Mouse (Mus musculus): ENCODE results near the gene Fmnl2. TPM values are rescaled to one million over a fixed set of nuclear protein-coding genes. Genes with fewer than 3 reads are reported as not detected.
A peak's percentile ranks its signal among the peaks of the same experiment; 100 is the strongest.

Fmnl2 gene
- polyA plus RNA-seq, 1 experiment from 2014 or later, result 11.7 TPM

DNA sequence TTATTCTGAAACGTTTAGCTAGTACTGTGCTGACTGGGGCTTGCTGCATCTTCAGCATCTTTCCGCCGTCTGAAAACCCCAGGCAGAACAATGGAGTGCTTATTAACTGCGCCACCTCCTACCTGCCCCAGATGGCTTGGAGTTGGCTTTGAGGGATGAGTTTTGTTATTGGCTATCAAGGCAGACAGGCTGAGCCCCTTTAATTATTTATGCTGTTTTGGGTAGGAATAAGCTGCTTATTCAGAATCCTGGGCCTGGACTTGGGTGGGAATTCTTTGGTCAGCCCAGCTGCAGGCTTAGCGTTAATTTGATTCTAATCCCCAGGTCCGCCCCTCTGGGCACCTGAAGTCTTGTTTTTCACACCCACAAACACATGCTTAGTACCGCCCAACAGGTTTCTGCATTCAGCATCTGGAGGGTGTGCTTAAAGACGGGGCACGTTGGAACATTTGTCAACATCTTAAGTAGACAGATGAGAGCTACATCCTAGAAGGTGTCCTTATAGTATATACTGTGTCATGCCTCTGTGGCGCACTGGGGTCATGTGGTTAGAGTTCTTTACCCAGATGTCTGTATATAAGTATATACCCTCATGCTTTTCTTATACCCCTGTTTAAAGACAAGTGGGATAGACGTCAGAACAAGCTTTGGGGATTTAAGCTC, 89.0 kb downstream of the Fmnl2 start:
- Histone ChIP-seq H3K9ac (replicated peaks) (no peak overlapping the region), H3K9me3 (no peaks in the 10 kb centered on the region), H3K4me1 (peaks cover 28% of the 10 kb centered on the region), H3K4me3 (no peak overlapping the region), H3K27ac (replicated peaks) (peak overlapping the region; percentile 80), H3K27me3 (no peaks in the 10 kb centered on the region), H3K36me3 (no peaks in the 10 kb centered on the region), H3K4me2 (replicated peaks) (0 out of 2 replicates have a peak overlapping the region, but pooled peaks have one; percentile 7)
- WGBS, result 19% methylated on average over 11 of the region's 11 CpGs
- ATAC-seq (ENCODE audit: low FRiP score, low read depth), result peak; percentile 79

GRCm38 (mm10) chr2:52948406-52948805, 90.7 kb downstream of the Fmnl2 start:
- Histone ChIP-seq H3K4me2 (replicated peaks) (no peak overlapping the region), H3K9me3 (no peaks in the 10 kb centered on the region), H3K36me3 (no peaks in the 10 kb centered on the region), H3K4me1 (peaks cover 28% of the 10 kb centered on the region), H3K4me3 (no peak overlapping the region), H3K27me3 (no peaks in the 10 kb centered on the region), H3K9ac (replicated peaks) (no peak overlapping the region), H3K27ac (replicated peaks) (no peak overlapping the region)
- ATAC-seq (ENCODE audit: low FRiP score, low read depth), result no peak
- 100% methylated on average over 3 of the region's 3 CpGs for WGBS

- no peak overlapping the region for H3K4me3 ChIP-seq
- no peaks in the 10 kb centered on the region for H3K27me3 ChIP-seq
- whole genome bisulfite sequencing, result 98% methylated on average over 4 of the region's 4 CpGs
- H3K27ac ChIP-seq (replicated peaks), result no peak overlapping the region
- ATAC-seq (ENCODE audit: low FRiP score, low read depth), result no peak
- peaks cover 24% of the 10 kb centered on the region for H3K4me1 ChIP-seq
- H3K9ac ChIP-seq (replicated peaks), result no peak overlapping the region
- H3K9me3 ChIP-seq, result no peaks in the 10 kb centered on the region
- no peaks in the 10 kb centered on the region for H3K36me3 ChIP-seq
- no peak overlapping the region for H3K4me2 ChIP-seq (replicated peaks)
Measured at GRCm38 (mm10) chr2:52949556-52949955, 91.9 kb downstream of the Fmnl2 start.

DNA sequence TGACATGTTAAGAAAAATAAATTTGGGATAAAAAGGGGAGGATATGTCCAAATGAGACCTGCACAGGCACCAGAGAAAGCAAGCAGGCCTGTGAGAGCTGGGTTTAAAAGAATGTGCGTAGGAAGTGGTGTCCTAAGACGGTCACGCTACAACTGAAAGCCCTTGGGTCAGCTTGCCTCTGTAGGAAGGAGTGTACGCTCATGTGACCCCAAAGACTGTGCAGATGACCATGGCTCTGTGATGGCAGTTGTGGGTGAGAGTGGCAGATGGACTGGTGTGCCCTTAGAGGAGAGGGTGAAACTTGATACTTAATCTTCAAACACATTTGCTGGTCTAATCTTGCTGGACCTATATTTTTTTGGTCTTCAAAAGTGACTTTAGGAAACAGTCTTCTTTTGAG, 92.6 kb downstream of the Fmnl2 start:
- H3K27me3 ChIP-seq, result no peaks in the 10 kb centered on the region
- no peak overlapping the region for H3K27ac ChIP-seq (replicated peaks)
- no peaks in the 10 kb centered on the region for H3K36me3 ChIP-seq
- H3K9ac ChIP-seq (replicated peaks), result no peak overlapping the region
- H3K4me3 ChIP-seq, result no peak overlapping the region
- WGBS, result 79% methylated on average over 4 of the region's 4 CpGs
- ATAC-seq (ENCODE audit: low FRiP score, low read depth), result no peak
- H3K4me2 ChIP-seq (replicated peaks), result no peak overlapping the region
- H3K4me1 ChIP-seq, result peaks cover 21% of the 10 kb centered on the region
- no peaks in the 10 kb centered on the region for H3K9me3 ChIP-seq

DNA sequence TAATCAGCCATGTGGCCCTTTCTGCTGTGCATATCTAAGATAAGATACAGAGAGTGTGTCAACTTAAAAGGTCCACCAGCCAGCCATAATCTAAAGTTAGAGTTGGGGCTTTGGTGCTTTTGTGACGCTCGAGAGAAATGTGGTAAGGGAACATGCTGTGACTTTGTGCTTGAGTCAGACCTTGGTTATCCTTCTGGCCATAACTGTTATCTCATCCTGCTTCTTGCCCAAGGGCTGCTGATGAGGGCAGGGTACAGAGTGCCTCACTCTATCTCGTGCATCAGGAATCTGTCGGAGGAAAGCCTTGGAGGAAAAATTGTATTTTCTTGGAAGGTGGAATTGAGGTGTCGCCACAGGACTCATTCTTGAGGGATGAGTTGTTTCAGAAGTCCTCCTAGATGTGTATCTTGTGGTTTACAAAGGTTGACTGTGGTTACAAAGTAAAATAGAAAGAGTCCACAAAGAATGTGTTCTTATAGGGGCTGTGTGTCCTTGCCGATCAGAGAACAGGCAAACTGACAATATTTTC, 94.6 kb downstream of the Fmnl2 start:
- Histone ChIP-seq H3K4me1 (peaks cover under 1% of the 10 kb centered on the region), H3K9me3 (no peaks in the 10 kb centered on the region), H3K4me2 (replicated peaks) (no peak overlapping the region), H3K4me3 (no peak overlapping the region), H3K27ac (replicated peaks) (no peak overlapping the region), H3K9ac (replicated peaks) (no peak overlapping the region), H3K36me3 (no peaks in the 10 kb centered on the region), H3K27me3 (no peaks in the 10 kb centered on the region)
- ATAC-seq (ENCODE audit: low FRiP score, low read depth), result no peak
- whole genome bisulfite sequencing, result 86% methylated on average over 6 of the region's 6 CpGs

GRCm38 (mm10) chr2:52955090-52955489, 97.4 kb downstream of the Fmnl2 start:
- no peak for ATAC-seq (ENCODE audit: low FRiP score, low read depth)
- 85% methylated on average over 8 of the region's 8 CpGs for WGBS
- H3K27ac ChIP-seq (replicated peaks), result no peak overlapping the region

DNA sequence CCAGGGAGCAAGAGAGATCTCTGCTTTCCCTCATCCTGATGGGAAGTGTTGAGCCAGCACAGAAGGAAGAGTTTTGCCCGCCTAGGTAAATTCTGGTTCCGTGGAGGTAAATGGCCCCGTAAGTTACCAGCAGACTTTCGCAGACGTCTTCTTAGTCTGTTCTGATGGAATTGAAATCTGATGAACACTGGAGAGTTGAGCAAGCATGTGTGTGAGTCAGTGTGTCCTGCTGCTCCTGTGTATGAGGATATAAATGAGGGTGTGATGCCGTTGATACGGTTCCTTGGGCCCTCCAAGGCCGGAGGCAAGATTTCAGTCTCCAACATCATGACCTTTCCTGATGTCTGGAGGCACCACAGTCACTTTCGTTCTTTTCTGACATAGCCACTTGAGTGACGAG, 98.2 kb downstream of the Fmnl2 start:
- Histone ChIP-seq H3K27me3 (no peaks in the 10 kb centered on the region), H3K4me2 (replicated peaks) (no peak overlapping the region), H3K9me3 (no peaks in the 10 kb centered on the region), H3K4me1 (peaks cover 34% of the 10 kb centered on the region), H3K9ac (replicated peaks) (no peak overlapping the region), H3K4me3 (no peak overlapping the region), H3K36me3 (no peaks in the 10 kb centered on the region), H3K27ac (replicated peaks) (no peak overlapping the region)
- ATAC-seq (ENCODE audit: low FRiP score, low read depth), result no peak
- WGBS, result 94% methylated on average over 10 of the region's 10 CpGs

More at GRCm38 (mm10) chr2:52955090-52955489, 97.4 kb downstream of the Fmnl2 start:
- Histone ChIP-seq H3K4me3 (no peak overlapping the region), H3K9me3 (no peaks in the 10 kb centered on the region), H3K27me3 (no peaks in the 10 kb centered on the region), H3K9ac (replicated peaks) (no peak overlapping the region), H3K36me3 (no peaks in the 10 kb centered on the region), H3K4me2 (replicated peaks) (no peak overlapping the region), H3K4me1 (peaks cover 27% of the 10 kb centered on the region)

DNA sequence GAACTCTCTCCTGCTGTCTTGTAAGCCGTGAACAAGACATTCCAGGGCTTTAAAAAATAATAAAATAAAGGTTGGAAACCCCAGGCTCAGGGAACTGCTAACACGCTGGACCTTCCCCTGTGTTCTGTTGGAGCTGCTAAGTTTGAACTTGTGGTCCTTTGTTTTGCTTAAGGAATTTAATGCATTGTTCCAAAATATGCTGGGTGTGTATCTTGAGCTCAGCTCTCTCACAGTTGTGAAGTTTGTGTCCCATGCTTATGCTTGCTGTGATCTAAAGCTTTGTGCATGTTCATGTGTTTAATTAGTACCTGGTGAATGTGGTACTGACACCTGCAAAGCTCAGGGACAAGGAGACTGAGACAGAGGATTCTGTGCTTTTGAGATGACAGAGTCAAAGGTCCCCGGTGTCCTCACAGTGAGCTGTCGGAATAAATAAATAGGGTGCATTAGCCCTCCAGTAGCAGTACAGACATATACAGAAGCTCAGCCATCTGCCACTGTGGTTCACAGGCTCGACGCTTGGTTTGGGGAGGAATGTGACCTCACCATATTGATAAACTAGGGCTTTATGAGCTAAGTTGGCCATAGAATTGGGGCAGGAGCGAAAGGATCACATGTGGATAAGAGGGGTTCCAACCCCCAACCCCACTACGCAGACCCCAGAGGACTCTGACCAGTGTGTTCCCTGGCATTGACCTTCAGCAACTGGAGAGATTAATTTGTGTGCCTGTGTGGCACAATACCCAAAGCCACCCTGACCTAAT, 100.3 kb downstream of the Fmnl2 start:
- Histone ChIP-seq H3K27ac (replicated peaks) (peak overlapping the region; percentile 77), H3K9me3 (no peaks in the 10 kb centered on the region), H3K4me2 (replicated peaks) (peak overlapping the region; percentile 47), H3K4me3 (no peak overlapping the region), H3K4me1 (peaks cover 40% of the 10 kb centered on the region), H3K27me3 (no peaks in the 10 kb centered on the region), H3K36me3 (no peaks in the 10 kb centered on the region), H3K9ac (replicated peaks) (peak overlapping the region; percentile 28; the same call in 1 of the 2 replicates)
- 17% methylated on average over 8 of the region's 8 CpGs for WGBS
- ATAC-seq (ENCODE audit: low FRiP score, low read depth), result peak; percentile 38

DNA sequence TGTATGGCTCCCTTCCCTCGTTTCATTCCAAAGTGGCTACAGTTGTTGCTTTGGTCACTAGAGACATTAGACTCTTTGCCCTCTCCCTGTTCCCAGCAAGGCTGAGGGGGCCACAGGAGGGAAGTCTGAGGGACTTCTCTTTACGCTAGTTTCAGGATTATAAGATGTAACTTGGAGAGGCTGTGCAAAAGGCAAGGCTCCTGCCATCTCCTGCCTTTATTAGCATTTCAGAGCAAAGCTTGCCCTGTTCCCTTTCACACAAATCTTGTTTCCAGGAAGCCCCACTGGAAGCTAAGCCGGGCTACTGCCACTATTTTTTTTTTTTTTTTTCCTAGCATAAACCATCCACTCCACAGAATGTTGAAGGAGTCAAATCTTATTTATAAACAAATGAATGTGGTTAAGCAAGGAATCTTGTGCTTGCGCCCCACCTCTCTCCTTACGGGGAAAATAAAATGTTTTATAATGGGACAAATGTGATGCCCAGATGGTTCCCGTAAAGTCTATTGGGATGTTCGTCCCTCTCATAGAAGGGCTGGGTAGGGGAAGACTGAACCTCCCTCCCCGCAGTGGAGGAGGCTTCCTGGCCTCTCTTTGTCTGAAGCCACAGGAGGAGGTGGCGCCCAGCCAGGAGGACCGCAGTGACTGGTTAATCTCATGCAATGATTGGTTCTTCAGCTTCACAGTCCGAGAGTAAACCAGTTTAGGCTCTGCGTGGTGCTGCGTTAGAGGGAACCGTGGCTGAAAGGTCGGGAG, 101.1 kb downstream of the Fmnl2 start:
- Histone ChIP-seq H3K27me3 (no peaks in the 10 kb centered on the region), H3K9ac (replicated peaks) (peak overlapping the region; percentile 28; the same call in 1 of the 2 replicates), H3K36me3 (no peaks in the 10 kb centered on the region), H3K4me1 (peaks cover 46% of the 10 kb centered on the region), H3K4me2 (replicated peaks) (peak overlapping the region; percentile 47), H3K9me3 (no peaks in the 10 kb centered on the region), H3K4me3 (no peak overlapping the region), H3K27ac (replicated peaks) (peak overlapping the region; percentile 77)
- under 1% methylated on average over 15 of the region's 15 CpGs for WGBS
- ATAC-seq (ENCODE audit: low FRiP score, low read depth), result peak; percentile 84

- Histone ChIP-seq H3K27ac (replicated peaks) (peak overlapping the region; percentile 77), H3K9me3 (no peaks in the 10 kb centered on the region), H3K9ac (replicated peaks) (no peak overlapping the region), H3K4me3 (no peak overlapping the region), H3K4me2 (replicated peaks) (peak overlapping the region; percentile 47), H3K36me3 (no peaks in the 10 kb centered on the region), H3K27me3 (no peaks in the 10 kb centered on the region), H3K4me1 (peaks cover 50% of the 10 kb centered on the region)
- no peak for ATAC-seq (ENCODE audit: low FRiP score, low read depth)
Measured at GRCm38 (mm10) chr2:52959291-52959621, 101.6 kb downstream of the Fmnl2 start.

DNA sequence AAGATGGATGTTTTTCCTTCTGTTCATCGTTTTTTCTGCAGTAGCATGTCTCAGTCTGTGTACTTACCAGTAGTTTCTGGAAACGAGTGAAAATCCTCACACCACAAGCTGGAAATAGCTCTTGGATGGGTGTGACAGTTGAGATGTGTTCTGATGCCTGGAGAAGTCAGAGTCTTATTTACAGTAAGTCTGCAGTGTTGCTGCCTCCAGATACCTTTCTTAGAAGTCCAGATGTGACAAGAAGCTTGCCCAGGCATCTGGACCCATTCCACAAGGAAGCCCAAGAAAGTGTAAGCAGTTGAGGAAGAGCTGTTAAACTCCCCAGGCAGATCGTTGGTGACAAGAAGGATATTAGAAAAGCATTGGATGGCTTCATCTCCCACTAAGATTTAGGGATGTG, 102.3 kb downstream of the Fmnl2 start:
- H3K4me2 ChIP-seq (replicated peaks), result no peak overlapping the region
- H3K27ac ChIP-seq (replicated peaks), result no peak overlapping the region
- ATAC-seq (ENCODE audit: low FRiP score, low read depth), result no peak
- H3K4me1 ChIP-seq, result peaks cover 57% of the 10 kb centered on the region
- no peak overlapping the region for H3K9ac ChIP-seq (replicated peaks)
- 48% methylated on average over 3 of the region's 3 CpGs for WGBS
- H3K4me3 ChIP-seq, result no peak overlapping the region
- H3K9me3 ChIP-seq, result no peaks in the 10 kb centered on the region
- no peaks in the 10 kb centered on the region for H3K36me3 ChIP-seq
- no peaks in the 10 kb centered on the region for H3K27me3 ChIP-seq

GRCm38 (mm10) chr2:52960697-52961096, 103.0 kb downstream of the Fmnl2 start:
- Histone ChIP-seq H3K4me2 (replicated peaks) (no peak overlapping the region), H3K36me3 (no peaks in the 10 kb centered on the region), H3K27ac (replicated peaks) (no peak overlapping the region), H3K9me3 (no peaks in the 10 kb centered on the region), H3K9ac (replicated peaks) (no peak overlapping the region), H3K27me3 (no peaks in the 10 kb centered on the region), H3K4me3 (no peak overlapping the region), H3K4me1 (peaks cover 59% of the 10 kb centered on the region)
- WGBS, result 71% methylated on average over 2 of the region's 2 CpGs
- ATAC-seq (ENCODE audit: low FRiP score, low read depth), result no peak

Data from midbrain, embryonic 12.5 days (tissue).